Mouse (Mus musculus) E14TG2a.4 (cell line): ENCODE measurements around the gene Ctnnd2.

ENCODE experiments used
- H3K27me3 ChIP-seq: 2 replicates; pipeline ENCODE4 v1.6.1; 2014; ENCODE audit warnings: low read length, control low read depth; ENCODE audit not compliant: insufficient read depth
- H3K36me3 ChIP-seq: 2 replicates; pipeline ENCODE4 v1.6.1; 2014; ENCODE audit warnings: low read length, control low read depth; ENCODE audit not compliant: insufficient read depth
- H3K4me1 ChIP-seq: replicated peaks from 2 replicates; pipeline ENCODE4 v1.6.1; 2014; ENCODE audit warnings: low read depth, low read length, control low read depth
- H3K4me3 ChIP-seq: replicated peaks from 2 replicates; pipeline ENCODE4 v1.5.1; 2014; ENCODE audit warnings: mild to moderate bottlenecking, low read length
- H3K9me3 ChIP-seq: 2 replicates; pipeline ENCODE4 v1.6.1; 2014; ENCODE audit warnings: low read length, control low read depth
- CTCF ChIP-seq: conservative IDR thresholded peaks from 2 replicates; pipeline ENCODE4 v1.5.1; 2014; ENCODE audit warnings: low read length
- NANOG ChIP-seq: IDR thresholded peaks from 2 replicates; pipeline ENCODE4 v1.6.1; 2014; ENCODE audit warnings: borderline replicate concordance, low read length, mixed read lengths
- POU5F1 ChIP-seq: IDR thresholded peaks from 2 replicates; pipeline ENCODE4 v1.6.1; 2014; ENCODE audit warnings: low read length, borderline replicate concordance

Gene Ctnnd2

DNA sequence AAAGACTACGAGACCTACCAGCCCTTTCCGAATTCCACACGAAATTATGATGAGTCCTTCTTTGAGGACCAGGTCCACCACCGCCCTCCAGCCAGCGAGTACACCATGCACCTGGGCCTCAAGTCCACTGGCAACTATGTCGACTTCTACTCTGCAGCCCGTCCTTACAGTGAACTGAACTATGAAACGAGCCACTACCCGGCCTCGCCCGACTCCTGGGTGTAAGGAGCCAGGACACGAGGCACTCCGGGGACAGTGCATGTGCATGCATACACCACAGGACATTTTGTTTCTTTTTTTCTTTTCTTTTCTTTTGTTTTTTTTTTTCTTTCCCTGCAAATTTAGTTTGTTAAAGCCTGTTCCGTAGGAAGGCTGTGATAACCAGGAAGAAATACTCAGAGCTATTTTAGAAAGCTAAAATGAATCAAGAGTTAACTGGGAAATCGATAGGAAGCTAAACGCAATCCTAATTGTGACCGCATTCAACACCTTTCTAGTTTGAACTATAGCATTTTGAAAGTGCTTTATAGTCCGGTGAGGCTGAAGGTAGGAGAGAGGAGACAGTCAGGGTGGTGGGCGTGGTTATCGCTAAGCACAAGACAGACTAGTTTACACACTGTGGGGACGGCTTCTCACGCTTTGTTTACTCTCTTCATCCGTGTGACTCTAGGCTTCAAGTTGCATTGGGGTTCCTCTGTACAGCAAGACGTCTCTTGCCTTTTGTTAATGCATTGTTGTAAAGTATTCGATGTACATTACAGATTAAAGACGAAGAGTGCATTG lies 855.2 kb downstream of the Ctnnd2 start:
- H3K27me3 ChIP-seq, result no peaks in the 10 kb centered on the region; the same call in 1 of the 2 replicates
- TF ChIP-seq NANOG, result no peak
- no peak for TF ChIP-seq POU5F1
- no peak for TF ChIP-seq CTCF
- no peaks in the 10 kb centered on the region for H3K4me1 ChIP-seq
- no peaks in the 10 kb centered on the region for H3K36me3 ChIP-seq
- no peak overlapping the region for H3K4me3 ChIP-seq
- H3K9me3 ChIP-seq, result no peaks in the 10 kb centered on the region; the same call in 1 of the 2 replicates

GRCm38 (mm10) chr15:31044983-31045382 lies 872.6 kb downstream of the Ctnnd2 start:
- no peak overlapping the region for H3K4me3 ChIP-seq
- TF ChIP-seq CTCF (no peak), POU5F1 (no peak)
- H3K36me3 ChIP-seq, result no peaks in the 10 kb centered on the region

GRCm38 (mm10) chr15:31051496-31051895 lies 879.1 kb downstream of the Ctnnd2 start:
- H3K36me3 ChIP-seq, result no peaks in the 10 kb centered on the region
- no peak for TF ChIP-seq POU5F1
- no peak overlapping the region for H3K4me3 ChIP-seq
- no peaks in the 10 kb centered on the region for H3K27me3 ChIP-seq
- no peaks in the 10 kb centered on the region for H3K9me3 ChIP-seq
- H3K4me1 ChIP-seq, result no peaks in the 10 kb centered on the region

More at GRCm38 (mm10) chr15:31044983-31045382, 872.6 kb downstream of the Ctnnd2 start:
- H3K4me1 ChIP-seq, result no peaks in the 10 kb centered on the region
- no peaks in the 10 kb centered on the region for H3K9me3 ChIP-seq
- no peaks in the 10 kb centered on the region for H3K27me3 ChIP-seq

DNA sequence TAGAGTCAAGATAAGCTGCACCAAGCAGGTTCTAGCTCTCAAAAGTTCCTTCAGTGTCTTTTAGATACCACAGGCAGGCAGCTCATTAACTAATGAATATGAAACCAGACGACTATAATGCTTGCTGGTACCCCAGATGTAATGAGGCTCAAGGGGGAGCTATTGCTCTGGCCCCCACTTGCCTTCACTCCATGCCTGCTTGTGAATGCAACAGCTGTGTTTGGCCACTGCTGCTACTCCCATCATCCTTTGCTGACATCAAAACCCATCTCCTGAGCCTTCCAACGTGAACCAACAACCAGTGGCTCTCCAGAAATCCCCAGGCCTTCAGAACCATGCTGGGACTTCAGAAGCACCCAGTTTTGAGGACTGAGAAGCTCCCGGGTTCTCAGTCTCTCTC lies 883.8 kb downstream of the Ctnnd2 start:
- TF ChIP-seq POU5F1 (no peak), NANOG (no peak), CTCF (no peak)
- Histone ChIP-seq H3K4me1 (no peaks in the 10 kb centered on the region), H3K9me3 (no peaks in the 10 kb centered on the region), H3K27me3 (no peaks in the 10 kb centered on the region), H3K36me3 (no peaks in the 10 kb centered on the region), H3K4me3 (no peak overlapping the region)

DNA sequence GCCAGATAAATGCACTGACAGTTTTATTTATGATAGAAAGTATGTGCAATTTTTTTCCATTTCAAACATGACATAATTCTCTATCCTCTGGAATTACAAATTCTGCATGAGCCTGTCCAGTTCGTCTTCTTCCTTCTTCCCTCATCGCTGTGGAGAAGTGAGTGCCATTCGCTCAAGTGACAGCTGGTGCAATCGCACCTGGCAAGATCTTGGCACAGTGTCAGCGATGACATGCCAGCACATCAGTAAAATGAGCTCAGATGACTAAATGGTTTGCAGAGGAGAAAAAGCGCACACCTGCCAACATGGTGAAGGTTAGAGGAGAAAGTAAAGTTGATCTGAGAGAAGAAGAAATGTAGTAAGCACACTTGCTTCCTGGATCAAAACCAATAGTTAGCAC lies 885.9 kb downstream of the Ctnnd2 start:
- TF ChIP-seq NANOG (no peak), CTCF (no peak)
- H3K4me1 ChIP-seq, result no peaks in the 10 kb centered on the region
- no peaks in the 10 kb centered on the region for H3K36me3 ChIP-seq
- H3K27me3 ChIP-seq, result no peaks in the 10 kb centered on the region
- no peak overlapping the region for H3K4me3 ChIP-seq
- no peaks in the 10 kb centered on the region for H3K9me3 ChIP-seq

DNA sequence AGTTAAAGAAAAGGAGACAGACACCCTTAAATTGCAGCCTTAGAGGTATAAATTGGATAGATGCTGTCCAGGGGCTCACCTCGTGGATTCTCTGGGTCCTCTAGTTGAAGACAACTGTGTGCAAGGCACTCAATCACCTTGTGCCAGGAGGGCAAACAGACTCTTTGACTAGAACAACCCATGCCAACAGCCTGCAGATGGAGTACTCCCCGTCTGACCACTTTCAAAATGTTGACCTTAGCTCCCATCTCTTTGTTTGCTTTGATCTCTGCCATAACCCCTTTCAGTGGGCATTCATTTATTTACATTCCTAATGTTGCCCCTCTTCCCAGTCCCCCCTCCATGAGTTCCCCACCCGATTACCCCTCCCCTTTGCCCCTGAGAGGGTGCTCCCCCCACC lies 891.3 kb downstream of the Ctnnd2 start:
- no peak overlapping the region for H3K4me3 ChIP-seq
- TF ChIP-seq POU5F1 (no peak), NANOG (no peak), CTCF (no peak)
- no peaks in the 10 kb centered on the region for H3K9me3 ChIP-seq
- H3K27me3 ChIP-seq, result no peaks in the 10 kb centered on the region
- H3K36me3 ChIP-seq, result no peaks in the 10 kb centered on the region
- no peaks in the 10 kb centered on the region for H3K4me1 ChIP-seq

DNA sequence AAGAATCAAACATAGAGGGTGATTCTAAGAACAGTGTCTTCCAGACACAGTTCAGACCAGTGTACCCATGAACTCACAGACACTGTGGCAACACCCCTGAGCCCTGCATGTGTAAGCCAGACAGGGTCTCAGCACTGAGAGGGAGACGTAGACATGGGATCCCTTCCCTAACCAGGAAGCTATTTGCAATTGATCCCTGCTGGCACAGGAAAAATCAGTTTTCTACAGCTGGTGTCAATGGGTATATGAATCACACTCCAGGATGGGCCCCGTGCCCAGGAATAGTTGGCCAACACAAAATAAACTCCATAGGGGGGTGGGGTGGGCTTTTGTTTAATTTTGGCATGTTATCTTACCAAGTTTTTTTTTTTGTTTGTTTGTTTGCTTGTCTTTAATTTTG lies 895.7 kb downstream of the Ctnnd2 start:
- H3K4me3 ChIP-seq, result no peak overlapping the region
- H3K4me1 ChIP-seq, result no peaks in the 10 kb centered on the region
- no peaks in the 10 kb centered on the region for H3K9me3 ChIP-seq
- TF ChIP-seq NANOG, result no peak
- TF ChIP-seq CTCF, result no peak
- TF ChIP-seq POU5F1, result no peak
- H3K36me3 ChIP-seq, result no peaks in the 10 kb centered on the region
- no peaks in the 10 kb centered on the region for H3K27me3 ChIP-seq

- Histone ChIP-seq H3K4me3 (no peak overlapping the region), H3K36me3 (no peaks in the 10 kb centered on the region), H3K4me1 (no peaks in the 10 kb centered on the region), H3K9me3 (no peaks in the 10 kb centered on the region), H3K27me3 (no peaks in the 10 kb centered on the region)
- TF ChIP-seq NANOG (no peak), CTCF (no peak), POU5F1 (no peak)
These were observed 897.9 kb downstream of the Ctnnd2 start for GRCm38 (mm10) chr15:31070311-31070710.
